Mouse (Mus musculus) CH12.LX (cell line): ENCODE measurements around the gene Kif19a.

Source experiments
- CHD2 ChIP-seq: IDR thresholded peaks from 2 replicates; pipeline ENCODE4 v1.6.1; 2011; ENCODE audit warnings: low read length, improper control_type of control experiment
- CTCF ChIP-seq, 2 experiments: IDR thresholded peaks in 1 of 2; conservative IDR thresholded peaks in 1 of 2; 2 replicates each; pipeline ENCODE4 v1.5.1; 2011 to 2012; ENCODE audit warnings: low read depth in 2 of 2, low read length in 2 of 2, improper control_type of control experiment in 1 of 2, inconsistent platforms in 1 of 2, mild to moderate bottlenecking in 1 of 2, moderate library complexity in 1 of 2
- EP300 ChIP-seq: IDR thresholded peaks from 2 replicates; pipeline ENCODE4 v1.6.1; 2011; ENCODE audit warnings: low read length, improper control_type of control experiment
- JUN ChIP-seq: IDR thresholded peaks from 2 replicates; pipeline ENCODE4 v1.6.1; 2011; ENCODE audit warnings: low read depth, mild to moderate bottlenecking, low read length, improper control_type of control experiment, moderate library complexity; ENCODE audit not compliant: insufficient read depth
- KAT2A ChIP-seq: IDR thresholded peaks from 2 replicates; pipeline ENCODE4 v1.6.1; 2012; ENCODE audit warnings: low read length, improper control_type of control experiment, inconsistent platforms; ENCODE audit not compliant: insufficient replicate concordance
- MAFK ChIP-seq: IDR thresholded peaks from 2 replicates; pipeline ENCODE4 v1.6.1; 2011; ENCODE audit warnings: low read length, improper control_type of control experiment; ENCODE audit not compliant: insufficient replicate concordance
- MAX ChIP-seq: IDR thresholded peaks from 2 replicates; pipeline ENCODE4 v1.6.1; 2011; ENCODE audit warnings: low read length, improper control_type of control experiment
- PAX5 ChIP-seq: IDR thresholded peaks from 2 replicates; pipeline ENCODE4 v1.6.1; 2012; ENCODE audit warnings: low read length, inconsistent platforms, mixed read lengths
- POLR2AphosphoS2 ChIP-seq: IDR thresholded peaks from 2 replicates; pipeline ENCODE4 v1.6.1; 2011; ENCODE audit warnings: low read depth, low read length, improper control_type of control experiment
- RAD21 ChIP-seq: IDR thresholded peaks from 2 replicates; pipeline ENCODE4 v1.6.1; 2011; ENCODE audit warnings: low read depth, mild to moderate bottlenecking, low read length, improper control_type of control experiment, moderate library complexity
- UBTF ChIP-seq: IDR thresholded peaks from 2 replicates; pipeline ENCODE4 v1.6.1; 2012; ENCODE audit warnings: low read depth, mild to moderate bottlenecking, inconsistent platforms, low read length, improper control_type of control experiment, moderate library complexity
- USF1 ChIP-seq: IDR thresholded peaks from 2 replicates; pipeline ENCODE4 v1.6.1; 2014; ENCODE audit warnings: low read depth, mild to moderate bottlenecking, inconsistent platforms, low read length, improper control_type of control experiment
- USF2 ChIP-seq: conservative IDR thresholded peaks from 2 replicates; pipeline ENCODE4 v1.6.1; 2011; ENCODE audit warnings: low read depth, low read length, improper control_type of control experiment

- TF ChIP-seq CHD2 (no peak), MAFK (no peak), UBTF (no peak), KAT2A (no peak), CTCF (conservative IDR thresholded peaks at IDR 0.05 in 1 of 2, IDR thresholded peaks at IDR 0.05 in 1 of 2; ENCODE audit: low read depth in 2 of 2, low read length in 2 of 2) (no peak), POLR2AphosphoS2 (no peak), RAD21 (no peak), MAX (no peak), USF1 (no peak), EP300 (no peak), JUN (no peak), USF2 (no peak), PAX5 (no peak)
These were observed 44.7 kb upstream of the Kif19a start for GRCm38 (mm10) chr11:114720535-114720934.
